Mouse (Mus musculus) cortical plate, adult 2 months (tissue): ENCODE results near the gene Abca2.

ENCODE experiments used
- CTCF ChIP-seq: fragments of 200-500 bp; IDR thresholded peaks from 2 replicates; pipeline ENCODE4 v1.5.1; 2011; ENCODE audit warnings: mild to moderate bottlenecking, control low read depth, low read length; ENCODE audit not compliant: insufficient read depth; ENCODE audit errors: extremely low read depth
- POLR2A ChIP-seq: fragments of 200-500 bp; IDR thresholded peaks from 2 replicates; pipeline ENCODE4 v1.6.1; 2011; ENCODE audit warnings: mild to moderate bottlenecking, low read length, control low read depth; ENCODE audit not compliant: insufficient read depth; ENCODE audit errors: extremely low read depth

- TF ChIP-seq CTCF (no peak), POLR2A (0 out of 2 replicates have a peak, but pooled peaks have one; percentile 12)
Measured at GRCm38 (mm10) chr2:25430395-25431233, 2.1 kb downstream of the Abca2 start.
